Mouse (Mus musculus) heart, embryonic 14.5 days (tissue): ENCODE results near the gene Dlgap1. TPM values are rescaled to one million over a fixed set of nuclear protein-coding genes. Genes with fewer than 3 reads are reported as not detected.

ENCODE experiments used
- ATAC-seq: fragments of 200-750 bp; cut with Nextera tagmentation; 2 replicates; pipeline ENCODE4 v1.8.0; 2017; ENCODE audit warnings: low read depth, moderate TSS enrichment; ENCODE audit not compliant: insufficient number of reproducible peaks, insufficient read depth, low FRiP score
- H3K27ac ChIP-seq, 2 experiments: fragments of 200-500 bp in 1 of 2; fragments of 300-500 bp in 1 of 2; sonication (generic) in 1 of 2; replicated peaks in 1 of 2; 2 replicates each; pipeline ENCODE4 v1.5.1; 2012 to 2014; ENCODE audit warnings: low read depth in 2 of 2, low read length in 2 of 2, control low read depth in 1 of 2, mild to moderate bottlenecking in 1 of 2, mixed read lengths in 1 of 2; ENCODE audit not compliant: control insufficient read depth in 1 of 2, insufficient read depth in 1 of 2
- H3K27me3 ChIP-seq: fragments of 300-500 bp; sonication (generic); 2 replicates; pipeline ENCODE4 v1.6.1; 2014; ENCODE audit warnings: mild to moderate bottlenecking, low read length, control low read depth; ENCODE audit not compliant: control insufficient read depth, insufficient read depth
- H3K36me3 ChIP-seq: fragments of 300-500 bp; sonication (generic); 2 replicates; pipeline ENCODE4 v1.6.1; 2014; ENCODE audit warnings: mild to moderate bottlenecking, control low read depth, low read length, mixed read lengths; ENCODE audit not compliant: control insufficient read depth, insufficient read depth
- H3K4me1 ChIP-seq, 2 experiments: fragments of 200-500 bp in 1 of 2; fragments of 300-500 bp in 1 of 2; sonication (generic) in 1 of 2; 2 replicates each; pipeline ENCODE4 v1.6.1; 2012 to 2014; ENCODE audit warnings: low read length in 2 of 2, control low read depth in 1 of 2, mixed read lengths in 1 of 2; ENCODE audit not compliant: control insufficient read depth in 2 of 2, insufficient read depth in 2 of 2
- H3K4me2 ChIP-seq: fragments of 300-500 bp; sonication (generic); 2 replicates; pipeline ENCODE4 v1.6.1; 2014; ENCODE audit warnings: mild to moderate bottlenecking, low read length
- H3K4me3 ChIP-seq, 2 experiments: fragments of 200-500 bp in 1 of 2; fragments of 300-500 bp in 1 of 2; sonication (generic) in 1 of 2; 2 replicates each; pipeline ENCODE4 v1.5.1; 2012 to 2014; ENCODE audit warnings: low read length in 2 of 2, mild to moderate bottlenecking in 2 of 2, control low read depth in 1 of 2, low read depth in 1 of 2, moderate library complexity in 1 of 2; ENCODE audit not compliant: control insufficient read depth in 1 of 2, insufficient read depth in 1 of 2
- H3K9ac ChIP-seq: fragments of 300-500 bp; sonication (generic); 2 replicates; pipeline ENCODE4 v1.6.1; 2014; ENCODE audit warnings: mild to moderate bottlenecking, low read length
- H3K9me3 ChIP-seq: fragments of 300-500 bp; sonication (generic); 2 replicates; pipeline ENCODE4 v1.6.1; 2016; ENCODE audit warnings: low read length, control low read depth; ENCODE audit not compliant: control insufficient read depth
- WGBS: fragments of 180-500 bp; shearing (Covaris S2); extraction: QIAGEN DNeasy Blood & Tissue Kit; methylation state at CpG from one replicate; pipeline ENCODE4 v1.1.7; 2014; 5-methylcytosine and 5-hydroxymethylcytosine counted together
- polyA plus RNA-seq: library from polyadenylated mRNA; unstranded; fragments of >200 nt; fragmentation: Nextera tagmentation; extraction: Ambion mirVana; gene quantifications from 2 replicates; pipeline ENCODE4 v1.2.1, GENCODE M21; 2014

Gene Dlgap1
- polyA plus RNA-seq, 1 experiment from 2014 or later: 1.1 TPM

GRCm38 (mm10) chr17:70347403-70347802 is 378.5 kb downstream of the Dlgap1 start:
- Histone ChIP-seq H3K9ac (no peak overlapping the region), H3K27me3 (no peaks in the 10 kb centered on the region), H3K9me3 (no peaks in the 10 kb centered on the region), H3K4me2 (no peak overlapping the region), H3K4me1 (no peaks in the 10 kb centered on the region), H3K4me3 (no peak overlapping the region), H3K36me3 (no peaks in the 10 kb centered on the region), H3K27ac (no peak overlapping the region)
- WGBS: 74% methylated on average over 4 of the region's 4 CpGs
- ATAC-seq: no peak

DNA sequence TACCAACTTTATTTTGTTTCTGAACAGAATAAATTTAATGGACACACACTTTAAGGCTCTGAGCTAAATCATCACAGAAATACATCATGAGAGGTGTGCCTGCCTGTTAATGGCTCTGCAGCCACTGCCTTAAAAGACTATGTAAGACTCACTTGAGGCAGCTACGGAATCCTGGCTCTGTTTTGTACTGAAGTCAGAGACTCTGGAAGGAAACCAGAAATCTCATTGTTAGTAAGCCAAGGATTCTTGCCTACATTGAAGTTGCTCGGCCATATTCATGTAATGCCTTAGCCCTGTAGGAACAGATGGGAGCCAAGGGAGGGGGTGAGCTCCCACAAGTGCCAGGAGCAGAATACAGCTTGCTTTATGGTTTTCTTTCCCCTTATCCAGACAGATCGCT is 394.7 kb downstream of the Dlgap1 start:
- Histone ChIP-seq H3K4me3 (no peak overlapping the region), H3K4me2 (no peak overlapping the region), H3K4me1 (no peaks in the 10 kb centered on the region), H3K27ac (no peak overlapping the region), H3K36me3 (no peaks in the 10 kb centered on the region), H3K27me3 (no peaks in the 10 kb centered on the region), H3K9me3 (0 out of 2 replicates have a peak, but pooled peaks cover 3% of the 10 kb centered on the region), H3K9ac (no peak overlapping the region)
- 60% methylated on average over 3 of the region's 3 CpGs for WGBS
- ATAC-seq: no peak

DNA sequence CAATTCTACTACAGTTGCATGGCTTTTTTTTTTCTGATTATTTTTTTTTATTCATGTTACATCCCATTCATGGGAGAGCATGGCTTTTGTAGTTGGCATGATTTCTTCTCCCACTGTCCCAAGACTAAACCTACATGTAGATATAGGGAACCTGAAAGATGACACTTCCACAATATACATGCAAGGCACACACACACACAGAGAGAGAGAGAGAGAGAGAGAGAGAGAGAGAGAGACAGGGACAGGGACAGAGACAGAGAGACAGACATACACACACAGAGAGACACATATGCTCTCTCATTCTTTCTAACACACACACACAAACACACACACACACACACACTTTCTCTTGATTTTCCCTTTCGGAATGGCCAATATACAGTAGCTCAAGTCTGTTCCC is 395.1 kb downstream of the Dlgap1 start:
- WGBS: 87% methylated on average over 1 of the region's 1 CpGs
- no peak overlapping the region for H3K4me2 ChIP-seq
- no peaks in the 10 kb centered on the region for H3K4me1 ChIP-seq
- 0 out of 2 replicates have a peak, but pooled peaks cover 3% of the 10 kb centered on the region for H3K9me3 ChIP-seq
- no peak overlapping the region for H3K4me3 ChIP-seq
- H3K36me3 ChIP-seq: no peaks in the 10 kb centered on the region
- no peak overlapping the region for H3K9ac ChIP-seq
- H3K27ac ChIP-seq: no peak overlapping the region
- no peaks in the 10 kb centered on the region for H3K27me3 ChIP-seq
- no peak for ATAC-seq

GRCm38 (mm10) chr17:70369124-70369523 is 400.3 kb downstream of the Dlgap1 start:
- Histone ChIP-seq H3K36me3 (no peaks in the 10 kb centered on the region), H3K9me3 (0 out of 2 replicates have a peak, but pooled peaks cover 3% of the 10 kb centered on the region), H3K9ac (no peak overlapping the region), H3K4me1 (no peaks in the 10 kb centered on the region), H3K4me2 (no peak overlapping the region), H3K27me3 (no peaks in the 10 kb centered on the region), H3K4me3 (no peak overlapping the region), H3K27ac (no peak overlapping the region)
- ATAC-seq: no peak
- 54% methylated on average over 3 of the region's 3 CpGs for WGBS

- H3K4me1 ChIP-seq: no peaks in the 10 kb centered on the region
- WGBS: 71% methylated on average over 4 of the region's 4 CpGs
- no peak overlapping the region for H3K4me3 ChIP-seq
- H3K9ac ChIP-seq: no peak overlapping the region
- H3K4me2 ChIP-seq: no peak overlapping the region
- no peaks in the 10 kb centered on the region for H3K36me3 ChIP-seq
- no peak for ATAC-seq
- H3K27me3 ChIP-seq: no peaks in the 10 kb centered on the region
- H3K27ac ChIP-seq: no peak overlapping the region
- H3K9me3 ChIP-seq: no peaks in the 10 kb centered on the region
These were observed 408.1 kb downstream of the Dlgap1 start for GRCm38 (mm10) chr17:70377020-70377419.

DNA sequence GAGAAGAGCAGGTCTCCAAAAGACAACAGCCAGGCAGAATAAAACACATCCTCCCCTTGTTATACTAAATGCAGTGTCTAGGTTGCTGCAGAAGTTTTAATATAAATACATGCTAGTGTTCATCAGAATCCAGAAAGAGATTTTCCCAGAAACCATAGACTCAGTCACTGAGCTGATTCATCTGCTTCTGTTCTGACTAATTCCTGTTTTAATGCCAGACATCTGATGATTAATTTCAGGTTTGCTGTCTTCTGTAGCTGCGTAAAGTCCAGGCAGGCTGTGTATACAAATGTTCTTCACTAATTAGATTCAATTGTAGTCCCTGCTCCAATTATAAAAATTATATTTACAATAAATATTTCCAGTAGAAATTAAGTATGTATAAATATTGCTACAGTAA is 419.6 kb downstream of the Dlgap1 start:
- H3K36me3 ChIP-seq: no peaks in the 10 kb centered on the region
- no peak overlapping the region for H3K4me3 ChIP-seq
- H3K27ac ChIP-seq: no peak overlapping the region
- 0 out of 2 replicates have a peak, but pooled peaks cover 5% of the 10 kb centered on the region for H3K9me3 ChIP-seq
- H3K4me1 ChIP-seq: no peaks in the 10 kb centered on the region
- ATAC-seq: no peak
- WGBS: 84% methylated on average over 1 of the region's 1 CpGs
- no peak overlapping the region for H3K9ac ChIP-seq
- H3K27me3 ChIP-seq: no peaks in the 10 kb centered on the region
- H3K4me2 ChIP-seq: no peak overlapping the region

DNA sequence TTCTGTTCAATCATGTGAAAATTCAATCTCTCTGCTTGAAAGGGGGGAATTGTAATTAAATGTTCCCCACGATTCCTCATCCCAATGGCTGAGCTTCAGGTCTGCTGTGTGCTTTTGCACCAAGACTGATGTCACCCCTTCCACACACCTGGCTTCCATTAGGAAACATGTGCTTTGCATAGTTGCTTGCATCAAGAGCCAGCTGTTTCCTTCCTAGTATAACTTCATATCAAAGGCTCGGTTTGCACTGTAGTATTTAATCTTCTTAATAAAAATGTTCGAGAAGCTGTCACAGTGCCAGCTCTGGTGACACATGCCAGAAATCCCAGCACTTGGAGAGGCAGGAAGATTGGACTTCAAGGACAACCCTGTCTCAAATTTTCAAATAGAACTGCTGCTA is 428.3 kb downstream of the Dlgap1 start:
- H3K27ac ChIP-seq: no peak overlapping the region
- H3K27me3 ChIP-seq: no peaks in the 10 kb centered on the region
- no peaks in the 10 kb centered on the region for H3K9me3 ChIP-seq
- H3K4me3 ChIP-seq: no peak overlapping the region
- no peaks in the 10 kb centered on the region for H3K4me1 ChIP-seq
- ATAC-seq: no peak
- no peak overlapping the region for H3K4me2 ChIP-seq
- H3K9ac ChIP-seq: no peak overlapping the region
- H3K36me3 ChIP-seq: no peaks in the 10 kb centered on the region
- WGBS: 30% methylated on average over 3 of the region's 3 CpGs

DNA sequence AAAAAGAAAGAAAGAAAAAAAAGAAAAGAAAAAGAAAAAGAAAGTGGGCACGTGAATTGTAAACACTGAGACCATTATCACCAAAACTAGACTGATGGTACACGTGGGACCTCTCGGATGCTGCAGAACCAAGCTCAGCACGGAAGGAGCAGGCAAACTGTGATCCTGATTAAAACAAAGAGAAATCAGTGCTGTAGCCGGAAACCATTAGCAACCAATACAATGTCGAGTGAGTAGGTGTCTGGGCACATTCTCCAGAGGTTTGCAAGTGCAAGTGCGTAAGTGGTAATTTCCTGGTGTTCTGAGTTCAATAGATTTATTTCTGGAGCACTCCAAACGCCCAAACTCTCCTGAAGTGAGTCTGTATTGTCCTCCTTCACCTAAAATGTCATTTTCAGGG is 428.8 kb downstream of the Dlgap1 start:
- Histone ChIP-seq H3K4me3 (no peak overlapping the region), H3K4me1 (no peaks in the 10 kb centered on the region), H3K36me3 (no peaks in the 10 kb centered on the region), H3K9me3 (no peaks in the 10 kb centered on the region), H3K9ac (no peak overlapping the region), H3K27me3 (no peaks in the 10 kb centered on the region), H3K27ac (no peak overlapping the region), H3K4me2 (no peak overlapping the region)
- ATAC-seq: no peak
- 60% methylated on average over 8 of the region's 8 CpGs for WGBS
